Mouse (Mus musculus): ENCODE results near the gene Bcas3. TPM values are rescaled to one million over a fixed set of nuclear protein-coding genes. Genes with fewer than 3 reads are reported as not detected.

Bcas3 gene
- polyA plus RNA-seq, 1 experiment from 2014 or later, result 19.1 TPM

DNA sequence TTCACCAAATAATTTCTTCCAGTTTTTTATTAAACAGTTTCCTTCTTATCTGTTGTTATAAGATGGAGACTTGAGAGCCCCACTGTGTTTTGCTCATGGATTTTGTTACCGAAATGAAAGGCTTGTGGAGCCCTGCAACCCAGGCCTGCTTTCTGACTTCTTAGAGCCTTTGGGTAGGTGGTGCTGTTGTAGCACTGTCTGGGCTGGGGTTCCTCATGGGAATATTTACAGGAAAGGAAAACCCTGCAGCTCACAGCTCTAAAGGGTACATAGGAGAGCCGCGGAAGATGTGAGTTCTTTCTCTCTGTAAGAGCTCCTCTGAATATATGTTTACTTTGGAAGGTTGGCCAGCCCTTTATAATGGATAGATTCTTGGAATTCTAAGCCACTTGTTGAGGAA, 41.0 kb downstream of the Bcas3 start:
- ATAC-seq (ENCODE audit: low read depth), result no peak
- WGBS (ENCODE audit: insufficient replicate concordance), result 82% methylated on average over 3 of the region's 3 CpGs
- Histone ChIP-seq H3K4me1 (ENCODE audit: control insufficient read depth, low read depth, low read length) (no peaks in the 10 kb centered on the region), H3K4me3 (ENCODE audit: low read depth, low read length) (no peak overlapping the region), H3K4me2 (ENCODE audit: low read depth, low read length) (no peak overlapping the region), H3K36me3 (ENCODE audit: control insufficient read depth, insufficient read depth) (no peaks in the 10 kb centered on the region), H3K27me3 (ENCODE audit: control insufficient read depth, insufficient read depth, low read depth, low read length) (no peaks in the 10 kb centered on the region), H3K9me3 (replicated peaks; ENCODE audit: control insufficient read depth, low read length) (no peaks in the 10 kb centered on the region), H3K27ac (ENCODE audit: low read length) (no peak overlapping the region), H3K9ac (ENCODE audit: low read depth, low read length) (no peak overlapping the region)

DNA sequence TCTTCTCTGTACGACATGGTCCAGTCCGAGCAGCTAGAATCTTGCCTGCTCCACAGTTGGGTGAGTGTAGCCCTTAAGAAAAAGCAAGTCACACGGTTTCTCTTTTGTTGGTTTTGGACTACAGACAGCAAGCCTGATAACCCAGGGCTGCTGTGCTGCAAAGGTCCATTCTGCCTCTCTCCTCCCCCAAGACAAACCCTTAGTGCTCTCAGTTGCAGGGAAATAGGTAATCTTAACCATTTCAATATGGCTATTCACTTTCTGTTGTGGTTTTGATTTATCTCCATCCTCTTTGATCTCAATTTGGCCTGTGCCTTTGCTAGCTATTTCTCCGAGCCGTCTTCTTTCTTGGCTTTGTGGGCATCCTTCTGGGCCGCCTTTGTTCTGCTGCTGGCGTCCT, 42.4 kb downstream of the Bcas3 start:
- ATAC-seq (ENCODE audit: low read depth), result no peak
- H3K9ac ChIP-seq (ENCODE audit: low read depth, low read length), result no peak overlapping the region

DNA sequence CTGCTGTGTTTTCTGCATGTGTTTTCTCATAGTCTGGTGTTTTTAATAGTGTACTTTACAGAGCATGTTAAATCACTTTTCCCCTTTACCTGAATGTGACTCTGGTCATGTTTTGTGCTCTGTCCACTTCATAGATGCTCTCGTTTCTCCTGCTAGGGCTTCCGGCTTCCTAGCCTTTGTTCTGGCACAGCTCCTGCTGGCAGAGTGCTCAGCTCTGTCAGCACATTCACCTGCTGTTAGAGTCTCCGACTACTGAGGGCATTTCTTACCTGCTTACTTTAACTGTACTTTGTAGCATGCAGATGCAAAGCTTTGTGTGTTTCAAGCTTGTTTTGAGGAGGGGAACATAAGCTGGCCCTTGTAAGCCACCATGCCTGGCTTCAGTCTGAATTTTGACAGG, 53.6 kb downstream of the Bcas3 start:
- no peaks in the 10 kb centered on the region for H3K27me3 ChIP-seq (ENCODE audit: control insufficient read depth, insufficient read depth, low read depth, low read length)
- H3K4me2 ChIP-seq (ENCODE audit: low read depth, low read length), result no peak overlapping the region
- no peak overlapping the region for H3K9ac ChIP-seq (ENCODE audit: low read depth, low read length)
- 66% methylated on average over 3 of the region's 3 CpGs for WGBS (ENCODE audit: insufficient replicate concordance)
- H3K27ac ChIP-seq (ENCODE audit: low read length), result no peak overlapping the region
- no peak for ATAC-seq (ENCODE audit: low read depth)
- H3K36me3 ChIP-seq (ENCODE audit: control insufficient read depth, insufficient read depth), result no peaks in the 10 kb centered on the region
- H3K4me3 ChIP-seq (ENCODE audit: low read depth, low read length), result no peak overlapping the region
- H3K4me1 ChIP-seq (ENCODE audit: control insufficient read depth, low read depth, low read length), result no peaks in the 10 kb centered on the region
- H3K9me3 ChIP-seq (replicated peaks; ENCODE audit: control insufficient read depth, low read length), result no peaks in the 10 kb centered on the region

More for the DNA sequence above, 42.4 kb downstream of the Bcas3 start:
- 74% methylated on average over 7 of the region's 7 CpGs for WGBS (ENCODE audit: insufficient replicate concordance)
- no peak overlapping the region for H3K4me2 ChIP-seq (ENCODE audit: low read depth, low read length)
- no peak overlapping the region for H3K4me3 ChIP-seq (ENCODE audit: low read depth, low read length)
- H3K36me3 ChIP-seq (ENCODE audit: control insufficient read depth, insufficient read depth), result no peaks in the 10 kb centered on the region
- H3K27me3 ChIP-seq (ENCODE audit: control insufficient read depth, insufficient read depth, low read depth, low read length), result no peaks in the 10 kb centered on the region
- no peaks in the 10 kb centered on the region for H3K9me3 ChIP-seq (replicated peaks; ENCODE audit: control insufficient read depth, low read length)
- no peak overlapping the region for H3K27ac ChIP-seq (ENCODE audit: low read length)
- no peaks in the 10 kb centered on the region for H3K4me1 ChIP-seq (ENCODE audit: control insufficient read depth, low read depth, low read length)

DNA sequence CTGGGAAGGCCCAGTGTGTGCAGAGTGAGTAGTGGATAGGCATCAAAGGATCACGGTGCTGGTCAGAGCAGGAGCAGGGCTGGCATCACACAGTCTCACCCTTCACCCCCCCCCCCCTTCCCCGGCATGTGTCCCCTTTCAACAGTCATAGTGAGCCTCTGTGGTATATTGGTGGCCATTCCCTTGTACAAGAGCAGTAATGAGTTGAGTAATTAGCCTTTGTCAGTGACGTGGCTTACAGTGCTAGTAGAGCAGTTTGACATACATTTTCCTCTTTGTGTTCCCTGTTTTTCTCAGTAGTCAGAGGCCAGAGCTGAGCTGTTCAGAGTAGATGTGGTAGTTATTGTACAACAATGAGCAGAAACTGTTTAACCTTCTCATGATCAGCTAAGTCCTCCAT, 54.7 kb downstream of the Bcas3 start:
- Histone ChIP-seq H3K27ac (ENCODE audit: low read length) (no peak overlapping the region), H3K9me3 (replicated peaks; ENCODE audit: control insufficient read depth, low read length) (no peaks in the 10 kb centered on the region), H3K36me3 (ENCODE audit: control insufficient read depth, insufficient read depth) (no peaks in the 10 kb centered on the region), H3K9ac (ENCODE audit: low read depth, low read length) (no peak overlapping the region), H3K4me3 (ENCODE audit: low read depth, low read length) (no peak overlapping the region), H3K27me3 (ENCODE audit: control insufficient read depth, insufficient read depth, low read depth, low read length) (no peaks in the 10 kb centered on the region), H3K4me2 (ENCODE audit: low read depth, low read length) (no peak overlapping the region), H3K4me1 (ENCODE audit: control insufficient read depth, low read depth, low read length) (no peaks in the 10 kb centered on the region)
- WGBS (ENCODE audit: insufficient replicate concordance), result 76% methylated on average over 3 of the region's 3 CpGs
- ATAC-seq (ENCODE audit: low read depth), result no peak

DNA sequence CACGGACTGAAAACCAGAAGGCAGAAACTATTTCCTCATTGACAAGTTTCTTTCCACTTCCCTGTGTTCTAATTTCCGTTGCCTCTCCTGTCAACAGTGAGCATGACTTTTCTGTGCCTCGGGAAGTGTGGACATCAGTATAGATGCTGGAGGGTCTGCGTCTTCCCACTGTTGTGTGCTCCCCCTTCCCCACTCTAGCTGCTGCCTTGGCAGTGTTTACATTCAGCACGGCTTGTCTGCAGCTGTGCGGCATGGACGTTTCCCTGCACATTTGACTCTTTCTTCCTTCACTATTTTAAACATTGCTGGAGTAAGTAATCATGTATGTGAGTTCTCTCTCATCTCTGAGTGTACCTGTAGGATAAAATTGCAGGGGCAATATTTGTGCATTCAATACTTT, 59.4 kb downstream of the Bcas3 start:
- Histone ChIP-seq H3K27me3 (ENCODE audit: control insufficient read depth, insufficient read depth, low read depth, low read length) (no peaks in the 10 kb centered on the region), H3K36me3 (ENCODE audit: control insufficient read depth, insufficient read depth) (no peaks in the 10 kb centered on the region), H3K4me1 (ENCODE audit: control insufficient read depth, low read depth, low read length) (no peaks in the 10 kb centered on the region), H3K9me3 (replicated peaks; ENCODE audit: control insufficient read depth, low read length) (no peaks in the 10 kb centered on the region), H3K4me2 (ENCODE audit: low read depth, low read length) (no peak overlapping the region), H3K9ac (ENCODE audit: low read depth, low read length) (no peak overlapping the region), H3K27ac (ENCODE audit: low read length) (no peak overlapping the region), H3K4me3 (ENCODE audit: low read depth, low read length) (no peak overlapping the region)
- WGBS (ENCODE audit: insufficient replicate concordance), result 46% methylated on average over 7 of the region's 7 CpGs
- ATAC-seq (ENCODE audit: low read depth), result no peak

DNA sequence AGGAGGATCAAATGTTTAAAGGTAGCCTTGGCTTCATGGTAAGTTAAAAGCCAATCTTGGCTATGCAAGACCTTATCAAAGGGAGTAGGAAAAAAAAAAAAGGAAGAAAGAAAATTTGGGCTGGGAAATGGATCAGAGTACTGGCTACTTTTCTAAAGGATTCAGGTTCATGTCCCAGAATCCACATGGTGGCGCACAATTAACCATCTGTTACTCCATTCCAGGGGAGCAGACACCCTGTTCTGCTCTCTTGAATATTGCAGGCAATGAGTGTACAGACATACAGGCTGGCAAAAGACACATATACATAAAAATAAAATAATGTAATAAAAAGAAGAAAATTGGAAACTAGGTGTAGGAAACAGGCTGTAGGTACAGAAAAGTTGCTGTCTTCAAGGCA, 61.5 kb downstream of the Bcas3 start:
- H3K36me3 ChIP-seq (ENCODE audit: control insufficient read depth, insufficient read depth), result no peaks in the 10 kb centered on the region
- H3K4me3 ChIP-seq (ENCODE audit: low read depth, low read length), result no peak overlapping the region
- WGBS (ENCODE audit: insufficient replicate concordance), result 91% methylated on average over 1 of the region's 1 CpGs
- no peak overlapping the region for H3K9ac ChIP-seq (ENCODE audit: low read depth, low read length)
- no peak overlapping the region for H3K4me2 ChIP-seq (ENCODE audit: low read depth, low read length)
- H3K4me1 ChIP-seq (ENCODE audit: control insufficient read depth, low read depth, low read length), result no peaks in the 10 kb centered on the region
- no peak overlapping the region for H3K27ac ChIP-seq (ENCODE audit: low read length)
- no peaks in the 10 kb centered on the region for H3K9me3 ChIP-seq (replicated peaks; ENCODE audit: control insufficient read depth, low read length)
- ATAC-seq (ENCODE audit: low read depth), result no peak
- no peaks in the 10 kb centered on the region for H3K27me3 ChIP-seq (ENCODE audit: control insufficient read depth, insufficient read depth, low read depth, low read length)

DNA sequence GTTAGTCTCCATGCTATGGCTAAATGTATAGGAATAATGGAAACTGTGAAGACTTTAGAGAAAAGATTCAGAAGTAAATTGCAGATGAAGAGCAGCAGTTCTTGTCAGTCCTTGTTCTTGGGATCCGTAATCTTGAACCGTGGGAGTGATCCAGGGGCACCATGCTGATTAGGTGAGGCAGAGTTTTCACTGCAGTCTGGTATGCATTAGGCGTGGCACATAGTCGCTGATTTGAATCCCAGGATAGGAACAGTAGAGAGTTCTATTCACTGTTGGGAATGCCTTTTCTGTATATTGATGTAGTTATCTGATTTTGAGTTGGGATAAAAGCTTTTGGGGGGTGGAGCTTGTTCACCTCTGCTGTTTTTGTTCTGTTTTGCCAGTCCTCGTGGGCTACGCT, 74.4 kb downstream of the Bcas3 start:
- Histone ChIP-seq H3K27ac (ENCODE audit: low read length) (no peak overlapping the region), H3K36me3 (ENCODE audit: control insufficient read depth, insufficient read depth) (no peaks in the 10 kb centered on the region), H3K9ac (ENCODE audit: low read depth, low read length) (no peak overlapping the region), H3K27me3 (ENCODE audit: control insufficient read depth, insufficient read depth, low read depth, low read length) (no peaks in the 10 kb centered on the region), H3K9me3 (replicated peaks; ENCODE audit: control insufficient read depth, low read length) (no peaks in the 10 kb centered on the region), H3K4me3 (ENCODE audit: low read depth, low read length) (no peak overlapping the region), H3K4me1 (ENCODE audit: control insufficient read depth, low read depth, low read length) (no peaks in the 10 kb centered on the region), H3K4me2 (ENCODE audit: low read depth, low read length) (no peak overlapping the region)
- WGBS (ENCODE audit: insufficient replicate concordance), result 74% methylated on average over 6 of the region's 6 CpGs
- ATAC-seq (ENCODE audit: low read depth), result no peak

DNA sequence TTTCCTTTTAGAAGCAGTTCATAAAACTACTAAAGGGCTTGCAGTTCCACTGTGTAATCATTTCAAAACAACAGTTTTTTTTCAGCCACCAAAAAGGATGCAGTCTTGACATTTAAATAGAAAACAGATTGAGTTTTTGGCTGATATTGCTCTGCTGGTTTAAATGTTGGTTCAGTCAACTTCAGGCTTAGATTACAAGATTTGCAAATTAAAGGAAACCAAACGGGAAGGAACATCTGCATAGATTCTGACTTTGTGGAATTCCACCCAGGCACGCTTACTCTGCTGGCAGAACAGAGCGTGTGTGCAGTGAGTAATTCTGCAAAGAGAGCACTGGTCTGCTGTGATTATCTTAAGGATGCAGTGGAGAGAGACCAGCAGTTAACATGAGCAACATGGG, 75.3 kb downstream of the Bcas3 start:
- Histone ChIP-seq H3K4me1 (ENCODE audit: control insufficient read depth, low read depth, low read length) (no peaks in the 10 kb centered on the region), H3K9me3 (replicated peaks; ENCODE audit: control insufficient read depth, low read length) (no peaks in the 10 kb centered on the region), H3K36me3 (ENCODE audit: control insufficient read depth, insufficient read depth) (no peaks in the 10 kb centered on the region), H3K9ac (ENCODE audit: low read depth, low read length) (no peak overlapping the region), H3K27me3 (ENCODE audit: control insufficient read depth, insufficient read depth, low read depth, low read length) (no peaks in the 10 kb centered on the region), H3K4me2 (ENCODE audit: low read depth, low read length) (no peak overlapping the region), H3K27ac (ENCODE audit: low read length) (no peak overlapping the region), H3K4me3 (ENCODE audit: low read depth, low read length) (no peak overlapping the region)
- WGBS (ENCODE audit: insufficient replicate concordance), result 40% methylated on average over 3 of the region's 3 CpGs
- ATAC-seq (ENCODE audit: low read depth), result no peak

DNA sequence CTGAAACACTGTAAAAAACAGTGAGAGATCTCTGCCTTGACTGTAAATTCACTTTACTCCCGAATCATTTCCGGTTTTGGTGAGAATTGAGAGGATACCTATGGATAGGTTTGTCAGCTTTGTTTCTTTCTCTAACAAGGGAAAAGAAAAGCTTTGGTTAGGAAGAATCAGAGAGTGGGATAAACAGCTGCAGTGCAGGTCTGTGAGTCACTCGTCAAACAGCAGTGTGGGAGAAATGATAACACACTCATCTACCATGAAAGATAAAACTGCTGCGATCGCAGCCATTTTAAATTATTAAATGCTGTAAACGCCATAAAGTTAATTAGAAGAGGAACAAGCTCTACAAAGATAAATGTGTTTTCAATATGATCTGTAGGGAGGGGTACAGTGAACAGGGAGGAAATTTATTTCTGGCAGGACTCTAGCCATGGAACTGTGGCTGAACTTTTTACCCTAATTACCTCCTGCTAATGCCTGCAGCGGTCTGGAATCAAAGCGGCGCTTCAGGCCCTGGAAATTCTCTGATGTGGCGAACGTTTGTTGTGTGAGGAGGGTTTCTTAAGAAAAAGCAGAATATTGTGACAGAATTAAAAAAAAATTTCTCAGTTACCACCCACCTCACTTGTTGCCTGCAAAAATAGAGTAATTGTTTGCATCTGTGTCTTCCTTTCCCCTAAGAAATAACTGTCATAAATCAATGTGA, 77.9 kb downstream of the Bcas3 start:
- Histone ChIP-seq H3K36me3 (ENCODE audit: control insufficient read depth, insufficient read depth) (no peaks in the 10 kb centered on the region), H3K4me2 (ENCODE audit: low read depth, low read length) (no peak overlapping the region), H3K4me3 (ENCODE audit: low read depth, low read length) (no peak overlapping the region), H3K27me3 (ENCODE audit: control insufficient read depth, insufficient read depth, low read depth, low read length) (no peaks in the 10 kb centered on the region), H3K27ac (ENCODE audit: low read length) (no peak overlapping the region), H3K9me3 (replicated peaks; ENCODE audit: control insufficient read depth, low read length) (no peaks in the 10 kb centered on the region), H3K4me1 (ENCODE audit: control insufficient read depth, low read depth, low read length) (no peaks in the 10 kb centered on the region), H3K9ac (ENCODE audit: low read depth, low read length) (no peak overlapping the region)
- 65% methylated on average over 11 of the region's 11 CpGs for WGBS (ENCODE audit: insufficient replicate concordance)
- ATAC-seq (ENCODE audit: low read depth), result no peak
